Mouse (Mus musculus): ENCODE measurements at regions not wholly inside any gene's neighbourhood (a gene's known extent, or its start where the extent isn't known, plus 50 kb on each side); places are given as distances from the start of the nearest gene placed in this dataset.

GRCm38 (mm10) chr7:70767697-70768096 lies 401.2 kb upstream of the Nr2f2 start:
- no peak for ATAC-seq (ENCODE audit: low TSS enrichment)

GRCm38 (mm10) chr7:70756676-70757075 lies 390.1 kb upstream of the Nr2f2 start:
- no peak for ATAC-seq (ENCODE audit: low TSS enrichment)

GRCm38 (mm10) chr7:70754826-70755225 lies 388.3 kb upstream of the Nr2f2 start:
- ATAC-seq (ENCODE audit: low TSS enrichment) = no peak

- ATAC-seq (ENCODE audit: low TSS enrichment) = no peak
Measured at GRCm38 (mm10) chr7:70752802-70753218, 386.3 kb upstream of the Nr2f2 start.

GRCm38 (mm10) chr7:70748884-70749283 lies 382.3 kb upstream of the Nr2f2 start:
- ATAC-seq (ENCODE audit: low TSS enrichment) = no peak

GRCm38 (mm10) chr7:70748345-70748744 lies 381.8 kb upstream of the Nr2f2 start:
- ATAC-seq (ENCODE audit: low TSS enrichment) = peak; percentile 31; the same call in 1 of the 2 replicates

- no peak for ATAC-seq (ENCODE audit: low TSS enrichment)
Measured at GRCm38 (mm10) chr7:70744296-70744695, 377.8 kb upstream of the Nr2f2 start.

GRCm38 (mm10) chr7:70735591-70735990 lies 369.1 kb upstream of the Nr2f2 start:
- ATAC-seq (ENCODE audit: low TSS enrichment) = no peak

- no peak for ATAC-seq (ENCODE audit: low TSS enrichment)
Measured at GRCm38 (mm10) chr7:70733501-70733900, 367.0 kb upstream of the Nr2f2 start.

GRCm38 (mm10) chr7:70729896-70730295 lies 363.4 kb upstream of the Nr2f2 start:
- ATAC-seq (ENCODE audit: low TSS enrichment) = no peak

- no peak for ATAC-seq (ENCODE audit: low TSS enrichment)
Measured at GRCm38 (mm10) chr7:70718149-70718765, 351.7 kb upstream of the Nr2f2 start.

- no peak for ATAC-seq (ENCODE audit: low TSS enrichment)
Measured at GRCm38 (mm10) chr7:70717608-70718007, 351.1 kb upstream of the Nr2f2 start.

GRCm38 (mm10) chr7:70716811-70717458 lies 350.4 kb upstream of the Nr2f2 start:
- no peak for ATAC-seq (ENCODE audit: low TSS enrichment)

GRCm38 (mm10) chr7:70712141-70712540 lies 345.6 kb upstream of the Nr2f2 start:
- ATAC-seq (ENCODE audit: low TSS enrichment) = peak; percentile 100

GRCm38 (mm10) chr7:70706281-70706680 lies 339.7 kb upstream of the Nr2f2 start:
- no peak for ATAC-seq (ENCODE audit: low TSS enrichment)

- no peak for ATAC-seq (ENCODE audit: low TSS enrichment)
Measured at GRCm38 (mm10) chr7:70703784-70704183, 337.2 kb upstream of the Nr2f2 start.

- ATAC-seq (ENCODE audit: low TSS enrichment) = no peak
Measured at GRCm38 (mm10) chr7:70700461-70700860, 333.9 kb upstream of the Nr2f2 start.

GRCm38 (mm10) chr7:70699391-70699790 lies 332.9 kb upstream of the Nr2f2 start:
- no peak for ATAC-seq (ENCODE audit: low TSS enrichment)

- ATAC-seq (ENCODE audit: low TSS enrichment) = no peak
Measured at GRCm38 (mm10) chr7:70698986-70699385, 332.5 kb upstream of the Nr2f2 start.

- ATAC-seq (ENCODE audit: low TSS enrichment) = no peak
Measured at GRCm38 (mm10) chr7:70692160-70692559, 325.6 kb upstream of the Nr2f2 start.

- no peak for ATAC-seq (ENCODE audit: low TSS enrichment)
Measured at GRCm38 (mm10) chr7:70690845-70691244, 324.3 kb upstream of the Nr2f2 start.

GRCm38 (mm10) chr7:70669065-70669464 lies 302.5 kb upstream of the Nr2f2 start:
- no peak for ATAC-seq (ENCODE audit: low TSS enrichment)

- no peak for ATAC-seq (ENCODE audit: low TSS enrichment)
Measured at GRCm38 (mm10) chr7:70660162-70660561, 293.6 kb upstream of the Nr2f2 start.
